Mouse (Mus musculus): ENCODE results near the gene Nwd2.

Gene Nwd2

GRCm38 (mm10) chr5:63827415-63828053 is 178.6 kb downstream of the Nwd2 start:
- no peak for DNase-seq (ENCODE audit: low spot score in 2 of 2)

- no peak for DNase-seq (ENCODE audit: low spot score in 2 of 2)
Measured at GRCm38 (mm10) chr5:63828380-63829185, 179.7 kb downstream of the Nwd2 start.

GRCm38 (mm10) chr5:63831054-63831453 is 182.2 kb downstream of the Nwd2 start:
- DNase-seq (ENCODE audit: low spot score in 2 of 2): no peak

GRCm38 (mm10) chr5:63833955-63834354 is 185.1 kb downstream of the Nwd2 start:
- DNase-seq (ENCODE audit: low spot score in 2 of 2): no peak

GRCm38 (mm10) chr5:63834435-63834834 is 185.5 kb downstream of the Nwd2 start:
- no peak for DNase-seq (ENCODE audit: low spot score in 2 of 2)

GRCm38 (mm10) chr5:63837115-63837514 is 188.2 kb downstream of the Nwd2 start:
- no peak for DNase-seq (ENCODE audit: low spot score in 2 of 2)

GRCm38 (mm10) chr5:63837851-63838250 is 188.9 kb downstream of the Nwd2 start:
- no peak for DNase-seq (ENCODE audit: low spot score in 2 of 2)

GRCm38 (mm10) chr5:63839801-63840416 is 191.0 kb downstream of the Nwd2 start:
- no peak for DNase-seq (ENCODE audit: low spot score in 2 of 2)

GRCm38 (mm10) chr5:63847080-63847479 is 198.2 kb downstream of the Nwd2 start:
- DNase-seq (ENCODE audit: low spot score in 2 of 2): no peak

GRCm38 (mm10) chr5:63847541-63848226 is 198.8 kb downstream of the Nwd2 start:
- DNase-seq (ENCODE audit: low spot score in 2 of 2): no peak

GRCm38 (mm10) chr5:63858901-63859300 is 210.0 kb downstream of the Nwd2 start:
- no peak for DNase-seq (ENCODE audit: low spot score in 2 of 2)

Data from frontal cortex, postnatal 25 days (tissue).